Mouse (Mus musculus) lung, postnatal 0 days (tissue): Measurements from ENCODE around the gene Ogg1.

Source experiments
- CTCF ChIP-seq: IDR thresholded peaks from 2 replicates; pipeline ENCODE4 v1.5.1; 2016; ENCODE audit warnings: antibody characterized with exemption, mild to moderate bottlenecking
- EP300 ChIP-seq: IDR thresholded peaks from 2 replicates; pipeline ENCODE4 v1.6.1; 2016; ENCODE audit warnings: antibody characterized with exemption, mild to moderate bottlenecking, control low read depth

DNA sequence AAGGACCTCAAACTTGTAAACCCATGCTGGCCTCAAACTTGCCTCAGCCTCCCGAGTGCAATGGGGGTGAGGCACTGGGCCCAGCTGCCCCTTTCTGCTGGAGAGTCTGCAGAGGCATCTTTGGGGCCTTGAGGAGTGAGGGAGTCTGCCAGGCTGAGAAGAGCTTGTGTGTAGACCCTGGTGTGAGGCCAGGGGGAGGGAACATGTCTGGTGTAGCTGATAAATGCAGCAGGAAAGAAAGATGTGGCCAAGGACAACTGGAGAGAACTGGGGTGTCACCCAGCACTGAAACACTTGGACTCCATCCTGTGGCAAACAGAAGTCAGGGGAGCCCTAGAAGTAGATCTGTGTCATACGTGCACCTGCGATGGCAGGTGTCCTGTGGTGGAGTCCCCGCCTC lies 46.7 kb downstream of the Ogg1 start:
- TF ChIP-seq CTCF = no peak
- TF ChIP-seq EP300 = no peak
